Mouse (Mus musculus) kidney, adult 2 months (tissue): Measurements from ENCODE around the gene Phf3. TPM values are rescaled to one million over a fixed set of nuclear protein-coding genes. Genes with fewer than 3 reads are reported as not detected.
A peak's percentile ranks its signal among the peaks of the same experiment; 100 is the strongest.
"Not testable (repeated sequence)": the region's sequence is repeated elsewhere in the genome, so short reads cannot be mapped to it uniquely, and the experiment has no call there.

Experiments
- DNase-seq: peaks from one replicate; pipeline ENCODE4 v3.0.0; 2021
- H3K27ac ChIP-seq: fragments of 200-500 bp; 2 replicates; pipeline ENCODE4 v1.5.1; 2012; ENCODE audit warnings: low read depth, low read length, control low read depth, inconsistent platforms; ENCODE audit not compliant: insufficient read depth
- H3K27me3 ChIP-seq: fragments of 200-500 bp; replicated peaks from 2 replicates; pipeline ENCODE4 v1.6.1; 2012; ENCODE audit warnings: mild to moderate bottlenecking, moderate library complexity, low read length, inconsistent platforms; ENCODE audit not compliant: control insufficient read depth, insufficient read depth
- H3K36me3 ChIP-seq: fragments of 200-500 bp; 2 replicates; pipeline ENCODE4 v1.6.1; 2012; ENCODE audit warnings: mild to moderate bottlenecking, moderate library complexity, low read length, inconsistent platforms; ENCODE audit not compliant: control insufficient read depth, insufficient read depth
- H3K4me1 ChIP-seq: fragments of 200-500 bp; 2 replicates; pipeline ENCODE4 v1.6.1; 2011; ENCODE audit warnings: low read length; ENCODE audit not compliant: control insufficient read depth, insufficient read depth
- H3K4me3 ChIP-seq: fragments of 200-500 bp; 2 replicates; pipeline ENCODE4 v1.5.1; 2011; ENCODE audit warnings: mild to moderate bottlenecking, low read depth, low read length, control low read depth; ENCODE audit not compliant: insufficient read depth
- CTCF ChIP-seq: fragments of 200-500 bp; conservative IDR thresholded peaks from 2 replicates; pipeline ENCODE4 v1.5.1; 2011; ENCODE audit warnings: low read depth, mild to moderate bottlenecking, control low read depth, low read length, moderate library complexity, mixed read lengths; ENCODE audit not compliant: insufficient read depth, insufficient read length
- POLR2A ChIP-seq: fragments of 200-500 bp; IDR thresholded peaks from one replicate; pipeline ENCODE4 v1.6.1; 2011; ENCODE audit warnings: low read depth, low read length, control low read depth
- WGBS: fragments of 180-500 bp; shearing (Covaris S2); methylation state at CpG from one replicate; pipeline ENCODE4 v1.1.7; 2018; 5-methylcytosine and 5-hydroxymethylcytosine counted together
- polyA plus RNA-seq: library from polyadenylated mRNA; depleted of rRNA; stranded (reverse); fragments of >200 nt; gene quantifications from 2 replicates; pipeline ENCODE4 v1.2.3, GENCODE M21; 2012

Phf3 gene
- polyA plus RNA-seq, 1 experiment: 18.7 TPM

DNA sequence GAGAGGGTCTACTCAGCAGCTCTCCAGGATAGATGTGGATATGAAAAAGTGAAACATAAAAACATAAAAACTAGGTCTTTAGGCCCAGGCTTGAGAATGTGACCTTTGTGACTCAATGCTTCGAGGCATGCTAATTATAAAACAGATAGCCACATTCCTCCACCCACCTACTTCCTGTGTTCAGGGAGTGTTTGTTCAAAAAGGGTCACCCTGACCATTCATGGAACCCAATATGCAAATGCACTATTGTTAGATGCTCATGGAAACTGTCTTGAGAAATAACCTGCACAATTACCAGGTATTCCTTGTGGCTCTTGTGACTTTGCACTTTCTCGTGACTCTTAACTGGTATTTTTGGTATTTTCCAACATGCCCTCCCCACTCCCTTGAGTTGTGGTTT, 25.0 kb upstream of the Phf3 start:
- Histone ChIP-seq H3K4me1 (no peaks in the 10 kb centered on the region), H3K4me3 (no peak overlapping the region), H3K27ac (no peak overlapping the region), H3K36me3 (no peaks in the 10 kb centered on the region), H3K27me3 (no peaks in the 10 kb centered on the region)
- 60% methylated on average over 2 of the region's 2 CpGs for WGBS
- TF ChIP-seq CTCF (no peak), POLR2A (no peak)
- no peak for DNase-seq

DNA sequence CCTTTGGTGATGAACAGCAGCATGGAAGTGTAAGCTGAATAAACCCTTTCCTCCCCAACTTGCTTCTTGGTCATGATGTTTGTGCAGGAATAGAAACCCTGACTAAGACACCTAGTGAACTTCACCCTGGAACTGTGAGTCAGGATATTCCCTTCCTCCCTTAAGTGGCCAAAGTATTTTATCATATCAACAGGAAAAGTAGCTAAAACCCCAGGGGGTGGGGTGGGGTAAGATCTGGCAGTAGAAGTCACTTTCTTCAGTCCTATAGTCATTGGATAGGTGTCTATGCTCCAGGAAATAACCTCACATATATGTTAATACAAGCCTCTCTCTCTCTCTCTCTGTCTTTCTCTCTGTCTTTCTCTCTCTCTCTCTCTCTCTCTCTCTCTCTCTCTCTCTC, 21.6 kb upstream of the Phf3 start:
- H3K36me3 ChIP-seq, H3K27me3 ChIP-seq, H3K4me1 ChIP-seq, H3K4me3 ChIP-seq, H3K27ac ChIP-seq, DNase-seq: not testable (repeated sequence)

DNA sequence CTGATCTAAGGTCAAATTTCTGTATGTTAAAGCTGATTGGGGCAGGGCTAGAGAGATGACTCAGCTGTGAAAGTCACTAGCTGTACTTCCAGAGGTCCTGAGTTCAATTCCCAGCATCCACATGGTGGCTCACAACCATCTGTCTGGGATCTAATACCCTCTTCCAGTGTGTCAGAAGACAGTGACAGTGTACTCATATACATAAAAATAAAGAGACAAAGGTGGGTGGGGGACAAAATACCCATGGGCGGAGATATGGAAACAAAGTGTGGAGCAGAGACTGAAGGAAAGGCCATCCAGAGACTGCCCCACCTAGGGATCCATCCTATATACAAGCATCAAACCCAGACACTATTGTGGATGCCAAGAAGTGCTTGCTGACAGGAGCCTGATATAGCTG, 10.1 kb upstream of the Phf3 start:
- not testable (repeated sequence) for DNase-seq, H3K27ac ChIP-seq, H3K27me3 ChIP-seq, H3K4me1 ChIP-seq, H3K36me3 ChIP-seq, H3K4me3 ChIP-seq
- WGBS: 100% methylated on average over 1 of the region's 1 CpGs

DNA sequence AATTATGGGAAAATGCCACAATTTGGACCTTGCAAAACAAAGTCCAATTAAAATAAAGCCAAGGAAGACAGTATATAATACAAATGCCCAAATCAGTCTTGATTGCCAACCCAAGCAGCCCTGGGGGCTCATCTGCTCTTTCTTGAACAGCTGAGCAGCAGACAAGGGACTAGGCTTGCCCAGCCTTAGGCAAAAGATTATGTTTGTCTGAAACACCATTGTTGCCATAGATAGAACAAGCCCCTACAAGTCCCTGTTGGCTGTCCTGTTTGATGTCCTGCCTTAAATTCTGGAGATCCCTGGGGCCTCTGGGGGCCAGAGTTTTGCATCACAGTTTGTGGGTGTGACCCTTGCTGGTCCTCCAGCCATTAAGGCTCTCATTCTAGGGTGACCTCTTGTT, 2.0 kb upstream of the Phf3 start:
- TF ChIP-seq POLR2A (no peak), CTCF (no peak)
- no peak for DNase-seq
- H3K4me1 ChIP-seq: peaks cover 5% of the 10 kb centered on the region; the same call in 1 of the 2 replicates

DNA sequence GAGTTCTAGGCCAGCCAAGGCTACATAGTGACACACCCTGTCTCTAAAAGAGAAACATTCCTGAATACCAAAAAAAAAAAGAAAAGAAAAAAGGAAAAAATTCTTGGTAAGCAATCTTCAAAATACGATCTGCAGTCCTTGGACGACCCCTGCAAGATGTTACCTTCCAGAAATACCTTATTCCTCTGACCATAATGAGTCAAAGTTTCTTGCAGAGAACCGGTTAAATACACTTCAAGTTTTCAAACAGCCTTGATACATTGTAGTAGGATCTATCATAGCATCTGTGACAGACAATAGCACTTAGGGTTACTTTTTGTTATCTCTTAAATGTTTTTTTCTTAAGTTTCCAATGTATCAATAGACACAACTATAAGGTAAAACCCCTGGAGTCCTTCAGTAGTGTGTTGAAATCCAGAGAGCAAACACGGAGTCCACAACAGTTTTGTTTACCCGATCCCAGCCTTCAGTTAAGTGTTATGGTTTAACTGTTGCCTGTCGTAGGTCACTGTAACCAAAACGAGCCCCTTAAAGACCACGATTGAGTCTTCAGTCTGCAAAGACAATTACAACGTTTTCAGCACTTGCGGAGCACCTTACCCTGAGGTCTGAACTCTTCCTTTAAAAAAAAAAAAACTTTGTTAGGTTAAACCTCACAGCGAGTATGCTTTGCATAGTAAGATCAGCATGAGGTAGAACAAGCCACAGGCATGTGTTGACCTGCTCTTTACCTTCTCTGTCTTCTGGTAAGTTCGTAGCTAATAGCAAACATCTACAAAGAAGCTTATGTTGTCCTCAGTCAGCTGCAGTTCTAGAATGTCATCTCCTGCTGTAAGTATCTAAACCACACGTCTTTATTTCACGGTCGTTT, 775 bp upstream of the Phf3 start:
- Histone ChIP-seq H3K27me3 (no peaks in the 10 kb centered on the region), H3K36me3 (no peaks in the 10 kb centered on the region), H3K4me1 (peaks cover 5% of the 10 kb centered on the region; the same call in 1 of the 2 replicates), H3K4me3 (peak overlapping the region; percentile 95), H3K27ac (peak overlapping the region; percentile 31; the same call in 1 of the 2 replicates)
- no peak for TF ChIP-seq CTCF
- TF ChIP-seq POLR2A: no peak
- peak; percentile 7 for DNase-seq
- WGBS: 34% methylated on average over 15 of the region's 15 CpGs

More for the DNA sequence above, 2.0 kb upstream of the Phf3 start:
- Histone ChIP-seq H3K27me3 (no peaks in the 10 kb centered on the region), H3K36me3 (no peaks in the 10 kb centered on the region), H3K4me3 (no peak overlapping the region), H3K27ac (no peak overlapping the region)

DNA sequence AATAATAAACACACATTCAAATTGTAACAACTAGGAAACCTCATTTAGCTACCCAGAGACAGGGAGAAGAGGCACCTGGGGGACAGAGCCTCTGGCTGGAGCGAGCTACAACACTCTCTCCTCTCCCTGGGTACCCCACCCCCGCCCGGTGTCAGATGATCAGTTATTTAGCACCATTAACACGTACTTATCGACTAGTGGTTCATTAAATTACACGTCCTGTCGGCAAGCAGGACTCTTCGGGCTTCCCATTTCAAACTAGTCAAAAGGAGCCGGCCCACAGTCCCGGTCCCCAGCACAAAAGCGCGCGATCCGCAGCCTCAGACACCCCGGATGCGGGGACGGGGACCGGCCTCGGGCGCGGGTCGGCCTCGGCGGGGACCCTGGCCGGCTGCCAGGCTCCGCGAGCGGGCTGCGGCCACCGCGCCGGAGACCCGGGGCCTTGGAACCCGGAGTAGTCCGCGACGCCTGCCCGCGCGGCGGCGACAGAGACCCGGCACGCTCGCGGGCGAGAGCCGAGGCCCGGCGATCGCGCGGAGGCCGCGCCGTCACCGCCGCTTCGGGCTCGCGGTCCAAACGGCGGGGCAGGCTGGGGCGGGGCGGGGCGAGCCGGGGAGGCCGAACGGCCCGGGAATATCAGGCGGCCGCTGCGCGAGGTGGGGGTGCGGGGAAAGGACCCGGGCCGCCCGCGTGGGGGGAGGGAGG, 733 bp downstream of the Phf3 start:
- no peak for TF ChIP-seq POLR2A
- TF ChIP-seq CTCF: no peak
- Histone ChIP-seq H3K4me3 (peak overlapping the region; percentile 95), H3K27ac (peak overlapping the region; percentile 98), H3K4me1 (peaks cover 5% of the 10 kb centered on the region; the same call in 1 of the 2 replicates), H3K36me3 (no peaks in the 10 kb centered on the region), H3K27me3 (no peaks in the 10 kb centered on the region)
- DNase-seq: no peak
- WGBS: under 1% methylated on average over 79 of the region's 79 CpGs

DNA sequence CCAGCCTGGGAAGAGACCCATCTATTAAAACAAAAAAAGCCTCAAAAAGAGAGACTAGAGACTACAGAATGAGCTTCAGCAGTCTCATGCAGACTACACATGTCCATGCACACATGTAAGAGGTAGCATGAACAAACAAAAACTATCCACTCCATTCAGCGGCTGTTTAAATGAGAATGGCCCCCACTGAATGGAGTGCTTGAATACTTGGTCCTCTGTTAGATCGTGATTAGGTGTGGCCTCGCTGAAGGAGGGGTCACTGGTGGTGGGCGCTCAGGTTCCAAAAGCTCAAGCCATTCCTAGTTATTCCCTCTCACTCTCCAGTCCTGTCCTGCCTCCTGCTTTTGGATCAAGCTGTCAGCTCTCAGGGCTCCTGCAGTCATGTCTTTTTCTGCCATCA, 5.9 kb downstream of the Phf3 start:
- H3K4me1 ChIP-seq: no peaks in the 10 kb centered on the region; the same call in 1 of the 2 replicates
- no peak for DNase-seq
- H3K27ac ChIP-seq: no peak overlapping the region
- no peak overlapping the region for H3K4me3 ChIP-seq
- H3K27me3 ChIP-seq: no peaks in the 10 kb centered on the region
- 89% methylated on average over 4 of the region's 4 CpGs for WGBS
- TF ChIP-seq CTCF: no peak
- no peak for TF ChIP-seq POLR2A
- no peaks in the 10 kb centered on the region for H3K36me3 ChIP-seq
